Mouse (Mus musculus): ENCODE data around the gene Tub. TPM values are rescaled to one million over a fixed set of nuclear protein-coding genes. Genes with fewer than 3 reads are reported as not detected.

The Tub gene
- polyA plus RNA-seq, 1 experiment from 2014 or later, result 6.8 TPM

- H3K9me3 ChIP-seq (ENCODE audit: control insufficient read depth, low read length), result no peaks in the 10 kb centered on the region
- H3K36me3 ChIP-seq (ENCODE audit: control insufficient read depth, insufficient read depth, low read length), result no peaks in the 10 kb centered on the region
- 67% methylated on average over 7 of the region's 7 CpGs for WGBS
- no peak overlapping the region for H3K27ac ChIP-seq (replicated peaks; ENCODE audit: low read depth, low read length)
- no peak overlapping the region for H3K9ac ChIP-seq (ENCODE audit: low read depth, low read length)
- H3K4me2 ChIP-seq (ENCODE audit: low read depth, low read length), result no peak overlapping the region
- no peak for DNase-seq (ENCODE audit: low spot score)
- peaks cover 25% of the 10 kb centered on the region for H3K27me3 ChIP-seq (replicated peaks; ENCODE audit: control insufficient read depth, insufficient read depth, low read length)
- H3K4me1 ChIP-seq (ENCODE audit: control insufficient read depth, insufficient read depth, low read length), result no peaks in the 10 kb centered on the region
- ATAC-seq (ENCODE audit: low read depth), result no peak
- no peak overlapping the region for H3K4me3 ChIP-seq (ENCODE audit: low read depth, low read length)
Measured at GRCm38 (mm10) chr7:109014851-109015250, 64.7 kb downstream of the Tub start.

- Histone ChIP-seq H3K36me3 (ENCODE audit: control insufficient read depth, insufficient read depth, low read length) (no peaks in the 10 kb centered on the region), H3K9ac (ENCODE audit: low read depth, low read length) (no peak overlapping the region), H3K27me3 (replicated peaks; ENCODE audit: control insufficient read depth, insufficient read depth, low read length) (peaks cover 9% of the 10 kb centered on the region), H3K4me1 (ENCODE audit: control insufficient read depth, insufficient read depth, low read length) (no peaks in the 10 kb centered on the region), H3K9me3 (ENCODE audit: control insufficient read depth, low read length) (no peaks in the 10 kb centered on the region), H3K4me3 (ENCODE audit: low read depth, low read length) (no peak overlapping the region), H3K27ac (replicated peaks; ENCODE audit: low read depth, low read length) (no peak overlapping the region), H3K4me2 (ENCODE audit: low read depth, low read length) (no peak overlapping the region)
- peak; percentile 45 for DNase-seq (ENCODE audit: low spot score)
- ATAC-seq (ENCODE audit: low read depth), result peak; percentile 59
- 42% methylated on average over 5 of the region's 5 CpGs for WGBS
Measured at GRCm38 (mm10) chr7:109016378-109016923, 66.3 kb downstream of the Tub start.

- Histone ChIP-seq H3K4me3 (ENCODE audit: low read depth, low read length) (no peak overlapping the region), H3K9ac (ENCODE audit: low read depth, low read length) (no peak overlapping the region), H3K9me3 (ENCODE audit: control insufficient read depth, low read length) (no peaks in the 10 kb centered on the region), H3K4me2 (ENCODE audit: low read depth, low read length) (no peak overlapping the region), H3K27ac (replicated peaks; ENCODE audit: low read depth, low read length) (no peak overlapping the region), H3K4me1 (ENCODE audit: control insufficient read depth, insufficient read depth, low read length) (no peaks in the 10 kb centered on the region), H3K27me3 (replicated peaks; ENCODE audit: control insufficient read depth, insufficient read depth, low read length) (no peaks in the 10 kb centered on the region), H3K36me3 (ENCODE audit: control insufficient read depth, insufficient read depth, low read length) (no peaks in the 10 kb centered on the region)
- DNase-seq (ENCODE audit: low spot score) (no peak), ATAC-seq (ENCODE audit: low read depth) (no peak)
- WGBS, result 85% methylated on average over 7 of the region's 7 CpGs
Measured at GRCm38 (mm10) chr7:109019243-109019642, 69.1 kb downstream of the Tub start.

- H3K36me3 ChIP-seq (ENCODE audit: control insufficient read depth, insufficient read depth, low read length), result no peaks in the 10 kb centered on the region
- no peak overlapping the region for H3K4me3 ChIP-seq (ENCODE audit: low read depth, low read length)
- H3K4me1 ChIP-seq (ENCODE audit: control insufficient read depth, insufficient read depth, low read length), result no peaks in the 10 kb centered on the region
- H3K4me2 ChIP-seq (ENCODE audit: low read depth, low read length), result no peak overlapping the region
- H3K27ac ChIP-seq (replicated peaks; ENCODE audit: low read depth, low read length), result no peak overlapping the region
- no peak overlapping the region for H3K9ac ChIP-seq (ENCODE audit: low read depth, low read length)
- H3K27me3 ChIP-seq (replicated peaks; ENCODE audit: control insufficient read depth, insufficient read depth, low read length), result no peaks in the 10 kb centered on the region
- DNase-seq (ENCODE audit: low spot score) (peak; percentile 40), ATAC-seq (ENCODE audit: low read depth) (peak; percentile 48; the same call in 1 of the 2 replicates)
- no peaks in the 10 kb centered on the region for H3K9me3 ChIP-seq (ENCODE audit: control insufficient read depth, low read length)
- 9% methylated on average over 3 of the region's 3 CpGs for WGBS
Measured at GRCm38 (mm10) chr7:109021428-109021827, 71.3 kb downstream of the Tub start.

- no peak overlapping the region for H3K27ac ChIP-seq (replicated peaks; ENCODE audit: low read depth, low read length)
- no peaks in the 10 kb centered on the region for H3K27me3 ChIP-seq (replicated peaks; ENCODE audit: control insufficient read depth, insufficient read depth, low read length)
- H3K9me3 ChIP-seq (ENCODE audit: control insufficient read depth, low read length), result no peaks in the 10 kb centered on the region
- H3K4me3 ChIP-seq (ENCODE audit: low read depth, low read length), result no peak overlapping the region
- DNase-seq (ENCODE audit: low spot score) (no peak), ATAC-seq (ENCODE audit: low read depth) (no peak)
- no peaks in the 10 kb centered on the region for H3K4me1 ChIP-seq (ENCODE audit: control insufficient read depth, insufficient read depth, low read length)
- H3K9ac ChIP-seq (ENCODE audit: low read depth, low read length), result no peak overlapping the region
- H3K4me2 ChIP-seq (ENCODE audit: low read depth, low read length), result no peak overlapping the region
- 84% methylated on average over 7 of the region's 7 CpGs for WGBS
- no peaks in the 10 kb centered on the region for H3K36me3 ChIP-seq (ENCODE audit: control insufficient read depth, insufficient read depth, low read length)
Measured at GRCm38 (mm10) chr7:109025743-109026142, 75.6 kb downstream of the Tub start.

- no peaks in the 10 kb centered on the region for H3K9me3 ChIP-seq (ENCODE audit: control insufficient read depth, low read length)
- no peak for ATAC-seq (ENCODE audit: low read depth)
- no peak overlapping the region for H3K4me3 ChIP-seq (ENCODE audit: low read depth, low read length)
- no peak for DNase-seq (ENCODE audit: low spot score)
- WGBS, result 90% methylated on average over 9 of the region's 9 CpGs
- no peaks in the 10 kb centered on the region for H3K36me3 ChIP-seq (ENCODE audit: control insufficient read depth, insufficient read depth, low read length)
- no peaks in the 10 kb centered on the region for H3K27me3 ChIP-seq (replicated peaks; ENCODE audit: control insufficient read depth, insufficient read depth, low read length)
- no peak overlapping the region for H3K9ac ChIP-seq (ENCODE audit: low read depth, low read length)
- no peak overlapping the region for H3K4me2 ChIP-seq (ENCODE audit: low read depth, low read length)
- H3K27ac ChIP-seq (replicated peaks; ENCODE audit: low read depth, low read length), result no peak overlapping the region
- no peaks in the 10 kb centered on the region for H3K4me1 ChIP-seq (ENCODE audit: control insufficient read depth, insufficient read depth, low read length)
Measured at GRCm38 (mm10) chr7:109026976-109027375, 76.8 kb downstream of the Tub start.

GRCm38 (mm10) chr7:109027721-109028120, 77.6 kb downstream of the Tub start:
- Histone ChIP-seq H3K4me2 (ENCODE audit: low read depth, low read length) (no peak overlapping the region), H3K27ac (replicated peaks; ENCODE audit: low read depth, low read length) (no peak overlapping the region), H3K27me3 (replicated peaks; ENCODE audit: control insufficient read depth, insufficient read depth, low read length) (no peaks in the 10 kb centered on the region), H3K4me1 (ENCODE audit: control insufficient read depth, insufficient read depth, low read length) (no peaks in the 10 kb centered on the region), H3K9ac (ENCODE audit: low read depth, low read length) (no peak overlapping the region), H3K9me3 (ENCODE audit: control insufficient read depth, low read length) (no peaks in the 10 kb centered on the region), H3K4me3 (ENCODE audit: low read depth, low read length) (no peak overlapping the region), H3K36me3 (ENCODE audit: control insufficient read depth, insufficient read depth, low read length) (no peaks in the 10 kb centered on the region)
- DNase-seq (ENCODE audit: low spot score), result no peak
- 89% methylated on average over 7 of the region's 7 CpGs for WGBS
- ATAC-seq (ENCODE audit: low read depth), result no peak

- DNase-seq (ENCODE audit: low spot score) (peak; percentile 31), ATAC-seq (ENCODE audit: low read depth) (no peak)
- no peaks in the 10 kb centered on the region for H3K36me3 ChIP-seq (ENCODE audit: control insufficient read depth, insufficient read depth, low read length)
- H3K9ac ChIP-seq (ENCODE audit: low read depth, low read length), result no peak overlapping the region
- no peaks in the 10 kb centered on the region for H3K9me3 ChIP-seq (ENCODE audit: control insufficient read depth, low read length)
- WGBS, result 32% methylated on average over 6 of the region's 6 CpGs
- no peak overlapping the region for H3K27ac ChIP-seq (replicated peaks; ENCODE audit: low read depth, low read length)
- H3K4me1 ChIP-seq (ENCODE audit: control insufficient read depth, insufficient read depth, low read length), result no peaks in the 10 kb centered on the region
- no peak overlapping the region for H3K4me3 ChIP-seq (ENCODE audit: low read depth, low read length)
- no peak overlapping the region for H3K4me2 ChIP-seq (ENCODE audit: low read depth, low read length)
- no peaks in the 10 kb centered on the region for H3K27me3 ChIP-seq (replicated peaks; ENCODE audit: control insufficient read depth, insufficient read depth, low read length)
Measured at GRCm38 (mm10) chr7:109028204-109028603, 78.1 kb downstream of the Tub start.

GRCm38 (mm10) chr7:109029961-109030465, 79.9 kb downstream of the Tub start:
- ATAC-seq (ENCODE audit: low read depth), result no peak
- Histone ChIP-seq H3K27me3 (replicated peaks; ENCODE audit: control insufficient read depth, insufficient read depth, low read length) (no peaks in the 10 kb centered on the region), H3K4me2 (ENCODE audit: low read depth, low read length) (no peak overlapping the region), H3K36me3 (ENCODE audit: control insufficient read depth, insufficient read depth, low read length) (no peaks in the 10 kb centered on the region), H3K9ac (ENCODE audit: low read depth, low read length) (no peak overlapping the region), H3K27ac (replicated peaks; ENCODE audit: low read depth, low read length) (no peak overlapping the region), H3K4me1 (ENCODE audit: control insufficient read depth, insufficient read depth, low read length) (no peaks in the 10 kb centered on the region), H3K4me3 (ENCODE audit: low read depth, low read length) (no peak overlapping the region), H3K9me3 (ENCODE audit: control insufficient read depth, low read length) (no peaks in the 10 kb centered on the region)
- 85% methylated on average over 6 of the region's 6 CpGs for WGBS
- DNase-seq (ENCODE audit: low spot score), result no peak

Measured in embryonic facial prominence, embryonic 14.5 days (tissue).